Mouse (Mus musculus): ENCODE results near the gene Nomo1. TPM values are rescaled to one million over a fixed set of nuclear protein-coding genes. Genes with fewer than 3 reads are reported as not detected.
A peak's percentile ranks its signal among the peaks of the same experiment; 100 is the strongest.

Nomo1 gene
- polyA plus RNA-seq, 1 experiment = 34.0 TPM

DNA sequence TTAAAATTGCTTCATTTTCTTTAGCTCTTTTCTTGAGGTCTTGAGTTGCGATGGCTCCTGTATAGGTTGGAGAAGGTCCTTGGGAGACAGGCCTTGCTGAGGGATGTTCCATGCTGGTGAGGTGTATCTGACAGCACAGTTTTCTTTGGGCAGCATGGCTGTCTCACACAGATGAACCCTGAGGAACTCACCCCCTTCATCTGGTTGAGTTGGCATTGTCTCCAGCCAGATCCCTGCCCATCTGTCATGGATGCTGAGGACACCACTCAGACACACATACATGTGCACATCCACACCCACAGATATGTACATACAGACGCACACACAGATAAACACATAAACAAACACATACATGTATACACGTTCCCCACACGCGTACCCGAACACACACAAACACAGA, 29.8 kb downstream of the Nomo1 start:
- WGBS = 90% methylated on average over 6 of the region's 6 CpGs

DNA sequence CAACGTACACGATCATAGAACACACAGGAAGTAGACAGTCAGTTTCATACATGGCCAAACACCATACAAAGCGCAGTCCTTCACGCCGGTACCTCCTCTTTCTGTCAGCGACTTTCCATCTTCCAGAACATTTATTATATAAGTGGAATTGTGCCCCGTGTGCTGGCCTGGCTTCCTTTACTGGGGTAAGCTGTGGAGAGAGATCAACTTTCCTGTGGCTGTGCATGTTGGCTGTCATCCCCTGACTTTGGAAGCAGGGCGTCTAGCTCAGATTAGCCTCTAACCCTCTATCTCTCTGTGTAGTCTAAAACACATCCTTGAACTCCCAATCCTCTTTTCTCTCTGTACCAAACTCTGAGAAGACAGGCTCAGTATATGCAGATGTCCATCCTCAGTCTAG, 35.3 kb downstream of the Nomo1 start:
- H3K4me3 ChIP-seq (replicated peaks; ENCODE audit: extremely low read depth, low read depth, low read length) = no peak overlapping the region
- DNase-seq = no peak
- TF ChIP-seq CTCF (IDR thresholded peaks at IDR 0.05; ENCODE audit: insufficient read depth, low read length) = no peak
- TF ChIP-seq POLR2A (IDR thresholded peaks at IDR 0.05; ENCODE audit: borderline replicate concordance, extremely low read depth, low read depth, low read length) = no peak
- 89% methylated on average over 8 of the region's 8 CpGs for WGBS
- H3K4me1 ChIP-seq (ENCODE audit: control insufficient read depth, insufficient read depth, low read length) = no peaks in the 10 kb centered on the region

More for the DNA sequence above, 29.8 kb downstream of the Nomo1 start:
- Histone ChIP-seq H3K4me1 (ENCODE audit: control insufficient read depth, insufficient read depth, low read length) (no peaks in the 10 kb centered on the region), H3K4me3 (replicated peaks; ENCODE audit: extremely low read depth, low read depth, low read length) (no peak overlapping the region)
- TF ChIP-seq POLR2A (IDR thresholded peaks at IDR 0.05; ENCODE audit: borderline replicate concordance, extremely low read depth, low read depth, low read length) (no peak), CTCF (IDR thresholded peaks at IDR 0.05; ENCODE audit: insufficient read depth, low read length) (no peak)
- DNase-seq = no peak

GRCm38 (mm10) chr7:46076844-46077243, 43.3 kb downstream of the Nomo1 start:
- 82% methylated on average over 7 of the region's 7 CpGs for WGBS
- TF ChIP-seq POLR2A (IDR thresholded peaks at IDR 0.05; ENCODE audit: borderline replicate concordance, extremely low read depth, low read depth, low read length) = no peak
- no peak for TF ChIP-seq CTCF (IDR thresholded peaks at IDR 0.05; ENCODE audit: insufficient read depth, low read length)
- no peaks in the 10 kb centered on the region for H3K4me1 ChIP-seq (ENCODE audit: control insufficient read depth, insufficient read depth, low read length)
- no peak for DNase-seq
- H3K4me3 ChIP-seq (replicated peaks; ENCODE audit: extremely low read depth, low read depth, low read length) = no peak overlapping the region

- WGBS = 73% methylated on average over 12 of the region's 12 CpGs
- TF ChIP-seq CTCF (IDR thresholded peaks at IDR 0.05; ENCODE audit: insufficient read depth, low read length) (no peak), POLR2A (IDR thresholded peaks at IDR 0.05; ENCODE audit: borderline replicate concordance, extremely low read depth, low read depth, low read length) (no peak)
- Histone ChIP-seq H3K4me3 (replicated peaks; ENCODE audit: extremely low read depth, low read depth, low read length) (no peak overlapping the region), H3K4me1 (ENCODE audit: control insufficient read depth, insufficient read depth, low read length) (no peaks in the 10 kb centered on the region)
- DNase-seq = no peak
These were observed 44.2 kb downstream of the Nomo1 start for GRCm38 (mm10) chr7:46077675-46078074.

- H3K4me3 ChIP-seq (replicated peaks; ENCODE audit: extremely low read depth, low read depth, low read length) = no peak overlapping the region
- WGBS = 75% methylated on average over 10 of the region's 10 CpGs
- TF ChIP-seq POLR2A (IDR thresholded peaks at IDR 0.05; ENCODE audit: borderline replicate concordance, extremely low read depth, low read depth, low read length) (no peak), CTCF (IDR thresholded peaks at IDR 0.05; ENCODE audit: insufficient read depth, low read length) (no peak)
- H3K4me1 ChIP-seq (ENCODE audit: control insufficient read depth, insufficient read depth, low read length) = 0 out of 2 replicates have a peak, but pooled peaks cover 2% of the 10 kb centered on the region
- no peak for DNase-seq
These were observed 50.5 kb downstream of the Nomo1 start for GRCm38 (mm10) chr7:46084024-46084423.

- no peak overlapping the region for H3K4me3 ChIP-seq (replicated peaks; ENCODE audit: extremely low read depth, low read depth, low read length)
- TF ChIP-seq CTCF (IDR thresholded peaks at IDR 0.05; ENCODE audit: insufficient read depth, low read length) (no peak), POLR2A (IDR thresholded peaks at IDR 0.05; ENCODE audit: borderline replicate concordance, extremely low read depth, low read depth, low read length) (no peak)
- H3K4me1 ChIP-seq (ENCODE audit: control insufficient read depth, insufficient read depth, low read length) = 0 out of 2 replicates have a peak, but pooled peaks cover 2% of the 10 kb centered on the region
- DNase-seq = no peak
- WGBS = 40% methylated on average over 16 of the region's 16 CpGs
These were observed 51.5 kb downstream of the Nomo1 start for GRCm38 (mm10) chr7:46084839-46085513.

DNA sequence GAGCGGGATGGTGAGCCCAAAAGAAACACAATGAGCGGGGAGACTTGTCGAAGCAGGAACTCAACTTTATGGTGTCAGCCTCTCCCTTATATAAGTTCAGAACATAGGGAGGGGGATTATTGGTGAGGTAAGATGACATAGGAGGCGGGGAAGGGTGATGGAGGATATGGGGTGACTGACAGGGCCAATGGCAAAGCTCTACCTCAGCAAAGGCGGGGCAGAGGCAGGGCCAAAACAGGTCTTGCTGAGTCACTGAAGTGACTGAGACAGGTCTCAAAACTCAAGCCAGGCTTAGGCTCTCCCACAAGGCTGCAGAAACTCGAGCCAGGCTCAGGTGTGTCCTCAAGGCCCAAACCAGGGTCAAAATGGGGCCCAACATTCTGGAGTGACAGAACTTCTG, 52.9 kb downstream of the Nomo1 start:
- no peak for DNase-seq
- H3K4me1 ChIP-seq (ENCODE audit: control insufficient read depth, insufficient read depth, low read length) = 0 out of 2 replicates have a peak, but pooled peaks cover 2% of the 10 kb centered on the region
- H3K4me3 ChIP-seq (replicated peaks; ENCODE audit: extremely low read depth, low read depth, low read length) = no peak overlapping the region
- 88% methylated on average over 6 of the region's 6 CpGs for WGBS
- TF ChIP-seq POLR2A (IDR thresholded peaks at IDR 0.05; ENCODE audit: borderline replicate concordance, extremely low read depth, low read depth, low read length) (no peak), CTCF (IDR thresholded peaks at IDR 0.05; ENCODE audit: insufficient read depth, low read length) (no peak)

DNA sequence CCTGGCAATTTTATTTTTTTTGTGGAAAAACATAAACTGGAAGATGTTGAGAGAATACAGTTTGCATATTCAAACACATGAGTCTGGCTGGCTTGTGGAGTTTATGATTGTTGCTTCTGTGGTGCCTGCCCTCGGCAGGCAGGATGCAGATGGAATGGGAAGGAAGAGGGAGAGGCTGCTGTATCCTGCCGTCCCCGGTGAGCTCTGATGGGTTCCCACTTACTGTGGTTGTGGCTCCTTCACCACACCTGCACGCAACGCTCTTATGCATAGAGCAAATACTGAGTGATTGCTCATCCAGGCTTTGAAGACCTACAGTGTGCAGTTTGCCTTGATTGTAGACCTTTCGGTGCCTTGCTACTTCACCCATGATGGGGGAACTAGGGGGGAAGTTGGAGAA, 54.7 kb downstream of the Nomo1 start:
- TF ChIP-seq POLR2A (IDR thresholded peaks at IDR 0.05; ENCODE audit: borderline replicate concordance, extremely low read depth, low read depth, low read length) = no peak
- no peak for TF ChIP-seq CTCF (IDR thresholded peaks at IDR 0.05; ENCODE audit: insufficient read depth, low read length)
- Histone ChIP-seq H3K4me1 (ENCODE audit: control insufficient read depth, insufficient read depth, low read length) (0 out of 2 replicates have a peak, but pooled peaks cover 2% of the 10 kb centered on the region), H3K4me3 (replicated peaks; ENCODE audit: extremely low read depth, low read depth, low read length) (no peak overlapping the region)
- WGBS = 59% methylated on average over 6 of the region's 6 CpGs
- DNase-seq = no peak

DNA sequence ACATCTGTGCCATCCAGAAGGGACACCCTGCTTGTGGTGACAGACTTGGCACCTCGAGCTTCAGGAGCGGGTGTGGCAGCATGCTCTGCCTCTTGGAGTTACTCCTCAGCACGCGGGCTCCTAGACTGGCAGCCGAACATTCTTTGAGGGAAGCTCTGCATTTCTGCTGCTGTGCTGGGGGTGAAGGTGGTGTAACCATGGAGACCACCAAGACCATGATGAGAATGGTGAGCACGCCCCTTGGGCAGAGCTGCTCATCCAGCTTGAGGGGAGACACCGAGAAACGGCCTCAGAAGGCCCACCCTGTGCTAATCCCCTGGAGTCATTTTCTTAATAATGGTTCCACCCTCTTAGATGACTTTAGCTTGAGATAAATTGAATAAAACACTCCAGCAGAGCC, 59.3 kb downstream of the Nomo1 start:
- Histone ChIP-seq H3K4me3 (replicated peaks; ENCODE audit: extremely low read depth, low read depth, low read length) (no peak overlapping the region), H3K4me1 (ENCODE audit: control insufficient read depth, insufficient read depth, low read length) (no peaks in the 10 kb centered on the region)
- WGBS = 51% methylated on average over 8 of the region's 8 CpGs
- no peak for DNase-seq
- TF ChIP-seq CTCF (IDR thresholded peaks at IDR 0.05; ENCODE audit: insufficient read depth, low read length) (no peak), POLR2A (IDR thresholded peaks at IDR 0.05; ENCODE audit: borderline replicate concordance, extremely low read depth, low read depth, low read length) (no peak)

DNA sequence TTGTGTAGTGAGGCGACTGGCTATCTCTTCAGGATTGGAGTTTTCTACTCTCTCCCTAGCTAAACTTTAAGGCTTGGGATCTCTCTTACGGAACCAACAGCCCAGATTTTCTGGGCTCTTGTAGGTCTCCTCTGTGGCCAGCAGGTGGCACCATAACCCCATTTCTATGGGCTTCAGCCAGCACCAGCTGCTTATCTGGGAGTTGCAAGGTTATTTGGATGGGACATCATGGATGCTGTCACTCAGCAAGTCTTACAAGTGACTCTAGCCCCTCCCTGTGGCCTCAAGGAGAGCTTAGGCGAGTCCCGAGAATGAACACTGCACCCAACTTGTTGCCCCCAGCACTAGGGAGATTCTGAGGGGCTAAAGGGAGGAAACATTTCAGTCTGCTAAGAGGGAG, 62.6 kb downstream of the Nomo1 start:
- peak; percentile 46 for DNase-seq
- 3% methylated on average over 4 of the region's 4 CpGs for WGBS
- Histone ChIP-seq H3K4me1 (ENCODE audit: control insufficient read depth, insufficient read depth, low read length) (no peaks in the 10 kb centered on the region), H3K4me3 (replicated peaks; ENCODE audit: extremely low read depth, low read depth, low read length) (no peak overlapping the region)
- TF ChIP-seq POLR2A (IDR thresholded peaks at IDR 0.05; ENCODE audit: borderline replicate concordance, extremely low read depth, low read depth, low read length) = no peak
- peak; percentile 87 for TF ChIP-seq CTCF (IDR thresholded peaks at IDR 0.05; ENCODE audit: insufficient read depth, low read length)
